In the genomic region with DNA sequence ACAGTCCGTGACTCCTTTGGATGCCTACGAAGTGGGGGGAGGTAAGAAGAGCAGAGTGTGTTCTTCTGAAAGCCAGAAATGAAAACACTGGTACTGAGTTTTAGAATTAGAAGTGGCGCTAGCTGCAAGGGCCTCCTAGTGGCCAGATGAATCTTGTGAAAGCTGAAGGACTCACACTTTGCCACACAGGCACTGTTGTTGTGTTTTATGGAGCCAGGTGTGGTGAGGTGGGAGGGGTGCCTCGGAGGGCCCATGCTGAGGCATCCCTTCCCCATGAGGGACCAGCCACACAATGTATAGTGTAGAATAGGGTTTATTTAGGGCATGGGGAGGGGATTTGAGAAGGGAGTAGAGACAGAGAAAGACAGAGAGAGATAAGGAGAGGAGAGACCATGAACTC, we compare ENCODE assay signal across 25 mouse cellular contexts. TPM values are rescaled to one million over a fixed set of nuclear protein-coding genes. Genes with fewer than 3 reads are reported as not detected.
DNase-seq lines count a peak whose midpoint lies in the region; ATAC-seq and TF ChIP-seq lines count a peak whose summit lies in the region.
"Had no signal": no experiment of that assay in that cellular context is flagged by ENCODE, and none has a peak within 500 bp of the region (broad histone marks: within the 10 kb centered on the region; RNA-seq: fewer than 3 reads in every experiment).

No protein-coding gene starts in this region.

- TF ChIP-seq EP300 in liver, embryonic 14.5 days (IDR thresholded peaks at IDR 0.05; ENCODE audit: low read depth) = no peak

- H3K4me2 ChIP-seq in liver, embryonic 14.5 days (ENCODE audit: low read depth) = no peak overlapping the region
- H3K4me2 ChIP-seq in liver, embryonic 11.5 days = no peak overlapping the region
- H3K4me2 ChIP-seq: embryonic facial prominence, embryonic 15.5 days; hindbrain, embryonic 14.5 days; limb, embryonic 13.5 days; liver, embryonic 15.5 days; neural tube, embryonic 15.5 days had no signal

- 84% methylated on average over 4 of the region's 4 CpGs for WGBS in cerebellum, adult 2 months
- WGBS in liver, embryonic 14.5 days (ENCODE audit: insufficient replicate concordance) = 76% methylated on average over 4 of the region's 4 CpGs
- 85% methylated on average over 4 of the region's 4 CpGs for WGBS in liver, embryonic 11.5 days

- H3K4me1 ChIP-seq in cerebellum, adult 2 months (ENCODE audit: control insufficient read depth, insufficient read depth, low read length) = peaks cover 15% of the 10 kb centered on the region
- H3K4me1 ChIP-seq in liver, embryonic 14.5 days (replicated peaks; ENCODE audit: control insufficient read depth in 2 of 2, insufficient read depth in 2 of 2, low read length in 1 of 2) = no peaks in the 10 kb centered on the region
- H3K4me1 ChIP-seq in liver, embryonic 11.5 days (replicated peaks; ENCODE audit: control insufficient read depth, insufficient read depth, low read length) = no peaks in the 10 kb centered on the region
- H3K4me1 ChIP-seq: embryonic facial prominence, embryonic 15.5 days; limb, embryonic 13.5 days; liver, embryonic 15.5 days; neural tube, embryonic 15.5 days had no signal

- no peak overlapping the region for H3K4me3 ChIP-seq in cerebellum, adult 2 months (replicated peaks; ENCODE audit: insufficient read depth, low read depth, low read length)
- H3K4me3 ChIP-seq in liver, embryonic 14.5 days (ENCODE audit: insufficient read depth in 1 of 2, low read depth in 2 of 2, low read length in 2 of 2) = no peak overlapping the region
- H3K4me3 ChIP-seq in liver, embryonic 11.5 days (ENCODE audit: low read depth, low read length) = no peak overlapping the region
- H3K4me3 ChIP-seq: embryonic facial prominence, embryonic 15.5 days; limb, embryonic 13.5 days; liver, embryonic 15.5 days; megakaryocyte, embryonic 14.5 days; neural tube, embryonic 15.5 days had no signal

- 0 out of 2 replicates have a peak, but pooled peaks have one; percentile 6 for TF ChIP-seq CTCF in cerebellum, adult 2 months (IDR thresholded peaks at IDR 0.05; ENCODE audit: borderline replicate concordance, insufficient read depth, low read depth, low read length)
- TF ChIP-seq CTCF in liver, embryonic 14.5 days (IDR thresholded peaks at IDR 0.05; ENCODE audit: low read depth) = peak; percentile 33
- TF ChIP-seq CTCF in brain, embryonic 14.5 days (IDR thresholded peaks at IDR 0.05; ENCODE audit: borderline replicate concordance, extremely low read depth, insufficient read depth, insufficient read length) = peak; percentile 25; the same call in 1 of the 2 replicates

- no peaks in the 10 kb centered on the region for H3K27me3 ChIP-seq in cerebellum, adult 2 months (ENCODE audit: control insufficient read depth, insufficient read depth, low read length)
- H3K27me3 ChIP-seq in liver, embryonic 14.5 days (ENCODE audit: control insufficient read depth, insufficient read depth, low read length) = no peaks in the 10 kb centered on the region
- H3K27me3 ChIP-seq in liver, embryonic 11.5 days (replicated peaks; ENCODE audit: control insufficient read depth, insufficient read depth, low read length) = no peaks in the 10 kb centered on the region
- H3K27me3 ChIP-seq: embryonic facial prominence, embryonic 15.5 days; limb, embryonic 13.5 days; liver, embryonic 15.5 days; megakaryocyte, embryonic 14.5 days; neural tube, embryonic 15.5 days had no signal

- ATAC-seq in liver, embryonic 14.5 days (ENCODE audit: insufficient read depth) = no peak
- ATAC-seq in liver, embryonic 11.5 days (replicated peaks; ENCODE audit: low FRiP score) = no peak
- ATAC-seq: CD4-positive, CD25-positive, alpha-beta regulatory T cell, adult 4 months; forebrain, embryonic 14.5 days; midbrain, embryonic 16.5 days had no signal

- DNase-seq in cerebellum, adult 2 months = no peak
- no peak for DNase-seq in cerebellum, adult 8-10 months
- no peak for DNase-seq in liver, embryonic 14.5 days (ENCODE audit: low read depth in 3 of 3, low spot score in 3 of 3)
- no peak for DNase-seq in liver, embryonic 11.5 days (ENCODE audit: low spot score)
- peak; percentile 26 for DNase-seq in 416B (ENCODE audit: low read depth)
- no peak for DNase-seq in brain, embryonic 14.5 days (ENCODE audit: low read depth)
- no peak for DNase-seq in B cell, adult 2 months
- DNase-seq: adrenal gland, postnatal 14 days; cerebellum, adult 9-11 months; gastrocnemius, postnatal 36 days; heart, postnatal 36 days; kidney, postnatal 36 days; lung, postnatal 14 days; right cerebral cortex, adult 18-20 months; right cerebral cortex, postnatal 4 days; thymus, postnatal 36 days had no signal

- TF ChIP-seq POLR2A in cerebellum, adult 2 months (IDR thresholded peaks at IDR 0.05; ENCODE audit: borderline replicate concordance, insufficient read depth, low read length) = no peak
- TF ChIP-seq POLR2A in brain, embryonic 14.5 days (IDR thresholded peaks at IDR 0.05; ENCODE audit: borderline replicate concordance, extremely low read depth, insufficient read depth, insufficient read length, poor library complexity, severe bottlenecking) = no peak

- peaks cover 47% of the 10 kb centered on the region for H3K36me3 ChIP-seq in liver, embryonic 14.5 days (replicated peaks; ENCODE audit: control insufficient read depth, insufficient read depth, low read depth)
- peaks cover 67% of the 10 kb centered on the region for H3K36me3 ChIP-seq in liver, embryonic 11.5 days (ENCODE audit: control insufficient read depth, insufficient read depth, low read length)

- no peak overlapping the region for H3K27ac ChIP-seq in cerebellum, adult 2 months (ENCODE audit: insufficient read depth, low read length)
- no peak overlapping the region for H3K27ac ChIP-seq in liver, embryonic 14.5 days
- H3K27ac ChIP-seq in liver, embryonic 11.5 days (ENCODE audit: low read depth, low read length) = no peak overlapping the region
- H3K27ac ChIP-seq: embryonic facial prominence, embryonic 15.5 days; hindbrain, embryonic 14.5 days; limb, embryonic 13.5 days; liver, embryonic 15.5 days; neural tube, embryonic 15.5 days had no signal

- H3K9me3 ChIP-seq in liver, embryonic 14.5 days (ENCODE audit: control insufficient read depth, low read length) = no peaks in the 10 kb centered on the region
- H3K9me3 ChIP-seq in liver, embryonic 11.5 days (ENCODE audit: control insufficient read depth, low read length) = no peaks in the 10 kb centered on the region
- H3K9me3 ChIP-seq: embryonic facial prominence, embryonic 15.5 days; limb, embryonic 13.5 days; liver, embryonic 15.5 days; megakaryocyte, embryonic 14.5 days; neural tube, embryonic 15.5 days had no signal

- H3K9ac ChIP-seq in liver, embryonic 14.5 days (replicated peaks) = no peak overlapping the region
- no peak overlapping the region for H3K9ac ChIP-seq in liver, embryonic 11.5 days (ENCODE audit: low read depth, low read length)
- H3K9ac ChIP-seq: embryonic facial prominence, embryonic 15.5 days; hindbrain, embryonic 14.5 days; limb, embryonic 13.5 days; liver, embryonic 15.5 days; neural tube, embryonic 15.5 days had no signal

RNA-seq across cellular contexts. Expression of gene Dbndd1, which starts 17.6 kb away (rescaled TPM):
- 39.5 and 39.7 TPM in 2 replicates for polyA plus RNA-seq in cerebellum, adult 2 months (2012; rRNA removed)
- 0.03 and 0.15 TPM in 2 replicates for polyA plus RNA-seq in liver, embryonic 14.5 days (2012; rRNA removed)
- polyA plus RNA-seq in liver, embryonic 14.5 days (2014; fragmentation: Nextera tagmentation; extraction: Ambion mirVana) = 0.15 TPM in 1 of 2 replicates, not detected in the other
- polyA plus RNA-seq in liver, embryonic 11.5 days (2014; fragmentation: Nextera tagmentation; extraction: Ambion mirVana) = 1.5 and 1.6 TPM in 2 replicates
- 85.3 and 88.4 TPM in 2 replicates for polyA plus RNA-seq in brain, embryonic 14.5 days (2012; rRNA removed)

RNA-seq across cellular contexts. Expression of gene Afg3l1, which starts 20.0 kb away (rescaled TPM):
- 28.2 and 32.5 TPM in 2 replicates for polyA plus RNA-seq in cerebellum, adult 2 months (2012; rRNA removed)
- 11.0 and 12.6 TPM in 2 replicates for polyA plus RNA-seq in liver, embryonic 14.5 days (2012; rRNA removed)
- polyA plus RNA-seq in liver, embryonic 14.5 days (2014; fragmentation: Nextera tagmentation; extraction: Ambion mirVana) = 13.4 and 13.5 TPM in 2 replicates
- 42.2 and 43.0 TPM in 2 replicates for polyA plus RNA-seq in liver, embryonic 11.5 days (2014; fragmentation: Nextera tagmentation; extraction: Ambion mirVana)
- polyA plus RNA-seq in brain, embryonic 14.5 days (2012; rRNA removed) = 31.8 and 35.3 TPM in 2 replicates

RNA-seq across cellular contexts. Expression of gene Gas8, which starts 20.9 kb away (rescaled TPM):
- polyA plus RNA-seq in cerebellum, adult 2 months (2012; rRNA removed) = 40.7 and 42.9 TPM in 2 replicates
- polyA plus RNA-seq in liver, embryonic 14.5 days (2012; rRNA removed) = 1.8 and 3.4 TPM in 2 replicates
- 2.3 and 3.5 TPM in 2 replicates for polyA plus RNA-seq in liver, embryonic 14.5 days (2014; fragmentation: Nextera tagmentation; extraction: Ambion mirVana)
- polyA plus RNA-seq in liver, embryonic 11.5 days (2014; fragmentation: Nextera tagmentation; extraction: Ambion mirVana) = 13.7 and 15.5 TPM in 2 replicates
- polyA plus RNA-seq in brain, embryonic 14.5 days (2012; rRNA removed) = 32.5 and 45.1 TPM in 2 replicates

Comparison
In these comparisons a context has a peak if more than half of its experiments do, and no peak if none do; other contexts are left out.
1. RNA of gene Dbndd1, which starts 17.6 kb away (polyA plus RNA-seq): 85.3 to 88.4 TPM in brain, embryonic 14.5 days and 39.5 to 39.7 TPM in cerebellum, adult 2 months; 1.5 to 1.6 TPM in liver, embryonic 11.5 days and 0.03 to 0.15 TPM in liver, embryonic 14.5 days; every median in the first group is over 10 times any median in the second.
2. Peak in every context shown above with its lines, with median percentiles within 50 percentile points of each other: CTCF ChIP-seq.